Mouse (Mus musculus) brain, embryonic 18.5 days (tissue): Measurements from ENCODE around the gene Kif13a.

Source experiments
- DNase-seq: peaks from one replicate; pipeline ENCODE4 v3.0.0-alpha.2; 2012; ENCODE audit warnings: low read depth, low spot score

The Kif13a gene

GRCm38 (mm10) chr13:46727837-46728268 is 201.8 kb downstream of the Kif13a start, which contains the start of gene Nup153:
TSS of gene Nup153 (minus strand) at chr13:46727940.
- peak; percentile 92 for DNase-seq

- no peak for DNase-seq
Measured at GRCm38 (mm10) chr13:46727038-46727836, 202.4 kb downstream of the Kif13a start.

GRCm38 (mm10) chr13:46726288-46727037 is 203.2 kb downstream of the Kif13a start:
- no peak for DNase-seq

- no peak for DNase-seq
Measured at GRCm38 (mm10) chr13:46725227-46725626, 204.4 kb downstream of the Kif13a start.

GRCm38 (mm10) chr13:46724371-46724770 is 205.3 kb downstream of the Kif13a start:
- DNase-seq: no peak

GRCm38 (mm10) chr13:46721009-46721408 is 208.7 kb downstream of the Kif13a start:
- no peak for DNase-seq

- no peak for DNase-seq
Measured at GRCm38 (mm10) chr13:46718893-46719400, 210.7 kb downstream of the Kif13a start.

GRCm38 (mm10) chr13:46715976-46716639 is 213.6 kb downstream of the Kif13a start:
- DNase-seq: no peak

GRCm38 (mm10) chr13:46713486-46713885 is 216.2 kb downstream of the Kif13a start:
- no peak for DNase-seq

- DNase-seq: no peak
Measured at GRCm38 (mm10) chr13:46703138-46703537, 226.5 kb downstream of the Kif13a start.

- DNase-seq: no peak
Measured at GRCm38 (mm10) chr13:46701486-46701885, 228.2 kb downstream of the Kif13a start.

GRCm38 (mm10) chr13:46699372-46699771 is 230.3 kb downstream of the Kif13a start:
- DNase-seq: no peak
